Mouse (Mus musculus): ENCODE data around the gene Gm20547. TPM values are rescaled to one million over a fixed set of nuclear protein-coding genes. Genes with fewer than 3 reads are reported as not detected.

Gene Gm20547
- 0.17 TPM in 1 of 2 replicates, not detected in the other for polyA plus RNA-seq (2015; fragmentation: Nextera tagmentation; extraction: Ambion mirVana)

DNA sequence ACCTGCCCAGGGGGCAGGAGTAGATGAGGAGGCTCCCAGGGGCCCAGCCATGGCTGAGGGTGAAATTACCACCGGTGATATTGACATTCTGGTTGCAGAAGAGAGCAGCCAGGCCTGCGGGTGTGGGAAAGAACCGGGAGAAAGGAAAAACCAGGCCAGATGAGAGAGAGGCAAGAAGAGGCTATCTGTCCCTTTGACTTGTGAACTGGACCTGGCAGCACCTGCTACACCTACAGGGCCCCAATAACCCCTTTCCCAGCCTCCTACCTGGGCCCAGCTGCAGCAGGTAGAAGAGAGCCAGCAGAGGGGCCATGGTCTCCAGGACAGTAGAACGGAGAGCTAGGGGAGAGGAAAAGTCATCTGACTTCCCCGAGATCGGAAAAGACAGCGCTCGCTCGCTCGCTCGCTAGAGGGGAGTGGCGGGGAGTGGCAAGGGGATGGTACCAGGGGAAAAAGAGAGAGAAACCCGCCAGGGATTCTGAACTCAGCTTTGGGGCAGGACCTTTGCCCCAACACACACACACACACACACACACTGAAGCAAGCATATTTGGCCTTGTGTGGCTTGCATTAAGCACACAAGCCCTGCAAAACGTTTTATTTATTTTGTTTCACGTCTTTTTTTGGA lies at the start of gene Gm20547:
Gm20547 (minus strand) TSS at position 360 of the 628 bp plus-strand sequence.
- Histone ChIP-seq H3K27ac (replicated peaks) (no peak within 1 kb of the TSS), H3K4me2 (replicated peaks) (no peak within 1 kb of the TSS), H3K9me3 (no peaks in the 10 kb centered on the region), H3K36me3 (no peaks in the 10 kb centered on the region), H3K4me1 (no peaks in the 10 kb centered on the region), H3K27me3 (no peaks in the 10 kb centered on the region), H3K9ac (replicated peaks) (no peak within 1 kb of the TSS), H3K4me3 (no peak within 1 kb of the TSS)
- ATAC-seq (replicated peaks): no peak
- 10% methylated on average over 15 of the region's 15 CpGs for WGBS

DNA sequence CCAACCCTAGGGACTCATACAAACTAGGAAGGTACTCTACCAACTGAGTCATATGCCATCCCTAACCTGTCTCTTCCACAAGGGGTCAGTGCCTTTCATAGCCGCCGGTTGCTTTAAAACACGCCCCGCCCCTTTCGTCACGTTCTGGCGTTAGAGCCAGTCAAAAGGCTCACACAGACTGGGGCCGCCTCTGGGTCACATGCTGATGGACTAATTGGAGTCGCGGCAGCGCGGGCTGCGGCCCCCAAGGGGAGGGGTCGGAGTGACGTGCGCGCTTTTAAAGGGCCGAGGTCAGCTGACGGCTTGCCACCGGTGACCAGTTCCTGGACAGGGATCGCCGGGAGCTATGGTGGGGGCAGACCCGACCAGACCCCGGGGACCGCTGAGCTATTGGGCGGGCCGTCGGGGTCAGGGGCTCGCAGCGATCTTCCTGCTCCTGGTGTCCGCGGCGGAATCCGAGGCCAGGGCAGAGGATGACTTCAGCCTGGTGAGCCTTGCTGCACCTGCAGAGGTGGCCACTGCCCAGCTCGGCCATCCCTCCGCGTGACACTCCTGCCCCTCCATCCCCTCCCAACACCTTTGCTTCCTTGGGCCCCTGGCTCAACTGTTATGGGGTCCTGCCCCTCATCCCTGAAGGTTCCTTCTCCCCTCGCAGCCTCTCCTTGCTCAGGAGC lies 49.4 kb upstream of the Gm20547 start, which contains the start of gene Neu1:
Neu1 (plus strand) TSS at position 193 of the 674 bp plus-strand sequence.
- peak; percentile 97 for ATAC-seq (replicated peaks)
- 0 out of 2 replicates have a peak, but pooled peaks cover 2% of the 10 kb centered on the region for H3K36me3 ChIP-seq
- under 1% methylated on average over 38 of the region's 38 CpGs for WGBS
- H3K27me3 ChIP-seq: no peaks in the 10 kb centered on the region
- H3K9ac ChIP-seq (replicated peaks): peak within 1 kb of the TSS; percentile 85
- peak within 1 kb of the TSS; percentile 49; the same call in 1 of the 2 replicates for H3K27ac ChIP-seq (replicated peaks)
- H3K9me3 ChIP-seq: no peaks in the 10 kb centered on the region
- peak within 1 kb of the TSS; percentile 85 for H3K4me2 ChIP-seq (replicated peaks)
- H3K4me3 ChIP-seq: peak within 1 kb of the TSS; percentile 93
- peaks cover 9% of the 10 kb centered on the region for H3K4me1 ChIP-seq

DNA sequence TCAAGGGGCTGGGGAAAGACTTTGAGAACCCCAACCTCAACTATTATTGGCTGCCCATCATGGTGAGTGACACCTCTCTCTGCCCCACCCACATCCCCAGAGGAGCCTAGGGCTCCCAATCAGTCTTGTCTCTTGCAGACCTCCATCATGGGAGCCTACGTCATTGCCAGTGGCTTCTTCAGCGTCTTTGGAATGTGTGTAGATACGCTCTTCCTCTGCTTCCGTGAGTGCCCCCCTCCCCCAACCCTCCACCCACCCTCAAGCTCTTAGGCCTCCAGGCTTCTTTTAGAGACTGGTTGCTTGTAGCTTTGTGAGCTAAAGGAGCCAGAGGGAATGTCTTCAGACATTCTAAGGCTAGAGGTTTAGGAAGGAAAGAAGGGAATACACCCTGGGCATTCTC lies 47.0 kb upstream of the Gm20547 start:
- WGBS: 87% methylated on average over 4 of the region's 4 CpGs
- no peak overlapping the region for H3K9ac ChIP-seq (replicated peaks)
- H3K27ac ChIP-seq (replicated peaks): no peak overlapping the region
- H3K36me3 ChIP-seq: no peaks in the 10 kb centered on the region
- H3K4me1 ChIP-seq: peaks cover 9% of the 10 kb centered on the region
- no peaks in the 10 kb centered on the region for H3K9me3 ChIP-seq
- no peak overlapping the region for H3K4me2 ChIP-seq (replicated peaks)
- H3K27me3 ChIP-seq: no peaks in the 10 kb centered on the region
- no peak for ATAC-seq (replicated peaks)
- no peak overlapping the region for H3K4me3 ChIP-seq

DNA sequence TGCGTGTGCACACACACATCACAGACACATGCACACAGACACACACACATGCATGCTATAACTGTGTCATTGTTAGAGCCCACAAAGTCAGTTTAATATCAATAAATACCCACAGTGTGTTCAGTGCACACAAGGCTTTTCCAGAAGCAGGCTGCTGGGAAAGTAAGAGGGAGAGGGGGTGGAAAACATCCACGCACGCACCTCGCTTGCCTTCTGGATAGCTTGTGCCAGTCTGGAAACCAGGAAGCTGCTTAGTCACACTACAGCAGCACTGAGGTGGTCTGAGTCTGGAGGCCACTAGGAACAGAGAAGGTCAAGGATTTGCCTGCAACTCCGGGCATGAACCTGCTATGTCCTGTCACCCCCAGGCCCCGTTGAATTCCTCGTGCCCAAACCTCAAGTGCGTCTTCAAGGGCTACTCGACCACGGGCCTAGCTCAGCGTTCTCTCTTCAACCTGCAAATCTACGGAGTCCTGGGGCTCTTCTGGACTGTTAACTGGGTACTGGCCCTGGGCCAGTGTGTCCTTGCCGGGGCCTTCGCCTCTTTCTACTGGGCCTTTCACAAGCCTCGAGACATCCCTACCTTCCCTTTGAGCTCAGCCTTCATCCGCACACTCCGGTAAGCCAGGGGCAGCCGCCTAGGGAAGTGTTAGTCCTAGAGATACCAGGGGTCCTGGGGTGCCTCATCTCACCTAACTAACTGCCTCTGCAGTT lies 45.6 kb upstream of the Gm20547 start:
- H3K4me3 ChIP-seq: no peak overlapping the region
- no peaks in the 10 kb centered on the region for H3K9me3 ChIP-seq
- H3K27ac ChIP-seq (replicated peaks): no peak overlapping the region
- H3K36me3 ChIP-seq: no peaks in the 10 kb centered on the region
- no peak overlapping the region for H3K9ac ChIP-seq (replicated peaks)
- H3K27me3 ChIP-seq: no peaks in the 10 kb centered on the region
- H3K4me1 ChIP-seq: peaks cover 9% of the 10 kb centered on the region
- 88% methylated on average over 18 of the region's 18 CpGs for WGBS
- H3K4me2 ChIP-seq (replicated peaks): no peak overlapping the region
- ATAC-seq (replicated peaks): no peak

DNA sequence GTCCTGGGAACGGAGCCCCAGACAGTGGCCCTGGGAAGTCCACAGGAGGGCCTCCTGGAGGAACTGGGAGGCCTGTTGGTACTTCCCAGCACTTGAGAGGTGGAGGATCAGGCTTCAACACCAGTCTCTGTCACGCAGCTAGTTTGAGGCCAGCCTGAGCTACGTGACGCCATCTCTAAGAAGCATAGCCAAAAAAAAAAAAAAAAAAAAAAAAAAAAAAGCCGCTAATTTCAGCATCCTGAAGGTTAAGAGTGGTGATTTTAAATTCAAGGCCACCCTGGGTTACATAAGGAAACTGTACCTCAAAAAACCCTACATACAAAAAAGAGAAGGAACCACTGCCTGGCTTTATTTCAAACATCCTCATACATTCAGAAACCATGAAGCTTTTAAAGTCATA lies 42.4 kb upstream of the Gm20547 start:
- Histone ChIP-seq H3K9me3 (no peaks in the 10 kb centered on the region), H3K4me2 (replicated peaks) (no peak overlapping the region), H3K27me3 (no peaks in the 10 kb centered on the region), H3K9ac (replicated peaks) (no peak overlapping the region), H3K4me1 (no peaks in the 10 kb centered on the region), H3K27ac (replicated peaks) (no peak overlapping the region), H3K36me3 (no peaks in the 10 kb centered on the region), H3K4me3 (no peak overlapping the region)
- 64% methylated on average over 5 of the region's 5 CpGs for WGBS
- ATAC-seq (replicated peaks): no peak

DNA sequence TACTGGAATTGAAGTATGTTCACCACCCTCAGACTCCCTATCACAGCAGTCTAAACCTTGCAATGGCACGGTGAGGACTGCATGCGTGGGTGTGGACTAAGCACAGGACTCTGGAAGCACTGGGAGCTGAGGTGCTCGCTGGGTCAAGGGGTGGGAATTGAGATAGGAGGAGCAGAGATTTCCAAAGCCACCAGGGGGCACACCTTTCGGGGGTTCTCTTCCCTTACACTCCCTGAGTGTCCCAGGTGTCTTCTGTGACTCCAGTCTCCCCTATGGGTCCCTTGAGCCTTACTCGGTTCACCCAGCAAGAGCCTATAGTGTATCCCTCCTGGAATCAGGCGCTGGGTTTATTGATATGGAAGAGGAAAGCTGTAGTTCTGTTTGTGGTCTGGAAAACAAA lies 41.1 kb upstream of the Gm20547 start:
- no peak overlapping the region for H3K27ac ChIP-seq (replicated peaks)
- H3K36me3 ChIP-seq: no peaks in the 10 kb centered on the region
- H3K4me3 ChIP-seq: no peak overlapping the region
- H3K4me1 ChIP-seq: no peaks in the 10 kb centered on the region
- no peaks in the 10 kb centered on the region for H3K9me3 ChIP-seq
- 48% methylated on average over 6 of the region's 6 CpGs for WGBS
- H3K27me3 ChIP-seq: no peaks in the 10 kb centered on the region
- H3K4me2 ChIP-seq (replicated peaks): no peak overlapping the region
- no peak overlapping the region for H3K9ac ChIP-seq (replicated peaks)
- ATAC-seq (replicated peaks): no peak

DNA sequence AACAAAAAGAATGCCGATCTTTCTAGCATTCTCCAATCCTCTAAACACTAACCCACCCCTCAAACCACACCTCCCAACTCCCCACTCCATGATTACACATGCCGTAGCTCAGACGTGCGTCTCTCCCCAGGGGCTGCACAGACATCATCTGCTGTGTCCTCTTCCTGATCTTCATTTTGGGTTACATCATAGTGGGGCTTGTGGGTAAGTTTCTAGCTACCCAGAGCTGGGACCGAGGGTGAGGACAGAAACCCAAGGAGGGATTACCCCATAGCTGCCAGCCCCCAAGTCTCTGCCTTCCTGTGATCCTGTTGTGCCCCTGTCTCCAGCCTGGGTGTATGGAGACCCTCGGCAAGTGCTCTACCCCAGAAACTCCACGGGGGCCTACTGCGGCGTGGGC lies 35.3 kb upstream of the Gm20547 start:
- H3K4me2 ChIP-seq (replicated peaks): no peak overlapping the region
- no peak overlapping the region for H3K9ac ChIP-seq (replicated peaks)
- no peaks in the 10 kb centered on the region for H3K27me3 ChIP-seq
- H3K27ac ChIP-seq (replicated peaks): no peak overlapping the region
- no peak for ATAC-seq (replicated peaks)
- no peak overlapping the region for H3K4me3 ChIP-seq
- H3K9me3 ChIP-seq: no peaks in the 10 kb centered on the region
- WGBS: 87% methylated on average over 9 of the region's 9 CpGs
- H3K4me1 ChIP-seq: no peaks in the 10 kb centered on the region
- H3K36me3 ChIP-seq: peaks cover 18% of the 10 kb centered on the region

DNA sequence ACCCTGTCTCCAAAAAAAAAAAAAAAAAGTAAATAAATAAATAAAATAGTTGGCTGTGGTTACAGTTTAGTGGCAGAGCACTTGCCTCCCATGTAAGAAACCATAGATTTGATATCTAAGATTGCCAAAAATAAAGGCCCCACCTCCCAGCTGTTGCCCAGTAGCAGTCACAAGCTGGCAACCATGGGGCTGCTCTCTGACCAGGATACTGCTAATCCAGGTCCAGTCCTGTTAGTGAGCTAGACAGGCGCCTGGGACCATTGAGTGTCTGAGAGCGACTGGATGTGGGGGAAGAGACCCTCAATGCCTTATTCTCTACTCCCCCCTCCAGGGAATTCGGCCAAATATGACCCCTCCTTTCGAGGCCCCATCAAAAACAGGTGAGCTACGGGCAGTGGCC lies 34.5 kb upstream of the Gm20547 start:
- H3K27ac ChIP-seq (replicated peaks): no peak overlapping the region
- H3K27me3 ChIP-seq: no peaks in the 10 kb centered on the region
- H3K36me3 ChIP-seq: peaks cover 27% of the 10 kb centered on the region
- no peak for ATAC-seq (replicated peaks)
- H3K9me3 ChIP-seq: no peaks in the 10 kb centered on the region
- no peaks in the 10 kb centered on the region for H3K4me1 ChIP-seq
- no peak overlapping the region for H3K4me3 ChIP-seq
- 87% methylated on average over 5 of the region's 5 CpGs for WGBS
- no peak overlapping the region for H3K4me2 ChIP-seq (replicated peaks)
- H3K9ac ChIP-seq (replicated peaks): no peak overlapping the region

DNA sequence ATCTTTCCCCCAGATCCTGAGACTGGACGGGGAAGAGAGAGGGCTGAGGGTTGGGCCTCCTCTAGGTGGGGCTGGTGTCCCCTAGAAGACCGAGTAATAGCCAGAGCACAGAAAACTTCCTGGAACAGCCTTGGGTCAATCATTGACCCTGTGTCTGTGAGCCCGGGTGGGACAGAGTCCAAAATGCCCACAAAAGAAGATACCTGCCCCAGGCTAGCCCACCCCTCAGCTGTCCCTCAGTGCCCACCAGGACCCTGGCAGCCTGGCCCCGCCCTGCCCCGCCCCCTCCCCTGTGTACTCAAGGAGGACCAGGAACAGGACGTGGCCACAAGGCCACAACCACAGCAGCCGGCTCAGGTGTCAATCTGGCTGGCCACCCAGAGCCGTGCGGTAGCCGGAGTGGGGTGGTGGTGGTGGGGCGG lies 33.6 kb upstream of the Gm20547 start:
- Histone ChIP-seq H3K4me1 (no peaks in the 10 kb centered on the region), H3K27me3 (no peaks in the 10 kb centered on the region), H3K36me3 (peaks cover 36% of the 10 kb centered on the region), H3K4me2 (replicated peaks) (no peak overlapping the region), H3K9ac (replicated peaks) (no peak overlapping the region), H3K27ac (replicated peaks) (no peak overlapping the region), H3K4me3 (no peak overlapping the region), H3K9me3 (no peaks in the 10 kb centered on the region)
- WGBS: 30% methylated on average over 9 of the region's 11 CpGs
- ATAC-seq (replicated peaks): no peak

DNA sequence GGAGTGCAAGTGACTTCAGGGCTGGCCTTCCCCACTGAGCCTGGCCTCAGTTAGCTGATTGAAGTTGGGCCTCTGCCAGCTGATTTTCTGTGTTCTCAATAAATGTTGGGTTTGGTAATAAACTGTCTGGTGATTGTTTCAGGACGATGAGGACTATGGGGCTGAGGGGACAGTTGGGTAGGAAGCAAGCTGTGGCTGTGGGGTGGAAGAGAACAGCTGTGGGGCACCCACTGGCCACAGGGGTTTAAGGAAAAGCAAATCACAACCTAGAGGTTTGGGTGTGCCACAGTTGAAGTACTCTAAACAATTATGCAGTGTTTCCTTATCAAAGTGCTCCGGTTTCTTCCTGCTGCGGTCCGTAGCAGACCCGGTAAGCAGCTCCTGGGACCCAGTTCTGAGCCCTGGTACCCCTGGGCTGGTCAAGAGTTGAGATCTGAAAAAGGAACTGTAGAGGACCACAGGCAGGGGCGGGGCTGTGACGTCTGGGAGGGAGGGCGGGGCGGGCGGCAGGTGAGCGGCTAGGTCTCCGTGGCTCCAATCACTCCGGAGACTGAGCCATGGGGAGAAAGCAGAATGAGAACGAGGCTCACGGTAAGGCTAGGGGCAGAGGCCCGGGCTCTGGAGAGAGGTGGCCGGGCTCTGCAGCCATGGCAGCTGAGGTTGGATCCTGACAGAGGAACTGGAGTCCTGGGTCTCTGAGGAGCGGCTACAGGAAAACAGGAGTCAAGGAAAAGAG lies 32.3 kb upstream of the Gm20547 start, which contains the start of gene Slc44a4:
Slc44a4 (plus strand) TSS at position 537 of the 736 bp plus-strand sequence.
- Histone ChIP-seq H3K27me3 (no peaks in the 10 kb centered on the region), H3K27ac (replicated peaks) (no peak within 1 kb of the TSS), H3K36me3 (peaks cover 49% of the 10 kb centered on the region), H3K9ac (replicated peaks) (no peak within 1 kb of the TSS), H3K9me3 (no peaks in the 10 kb centered on the region), H3K4me1 (no peaks in the 10 kb centered on the region), H3K4me2 (replicated peaks) (no peak within 1 kb of the TSS), H3K4me3 (no peak within 1 kb of the TSS)
- ATAC-seq (replicated peaks): no peak
- WGBS: 35% methylated on average over 18 of the region's 18 CpGs

DNA sequence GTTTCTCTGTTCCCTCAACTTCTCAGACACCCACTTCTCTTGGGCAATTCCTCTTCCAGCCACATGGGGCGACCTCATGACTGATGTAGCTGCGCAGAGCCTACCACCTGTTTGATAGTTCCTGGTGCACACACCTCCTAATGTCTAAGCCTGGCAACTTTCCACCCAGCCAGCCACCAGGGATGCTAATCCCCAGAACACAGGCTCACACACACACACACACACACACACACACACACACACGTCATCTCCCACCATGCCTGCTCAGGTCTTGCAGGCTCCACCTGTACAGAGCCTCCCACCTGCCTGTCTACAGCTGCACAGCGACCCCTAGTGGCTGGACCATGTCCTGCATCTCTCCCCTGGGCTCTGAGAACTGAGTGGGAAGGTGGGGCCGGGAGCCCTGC lies 30.1 kb upstream of the Gm20547 start:
- H3K36me3 ChIP-seq: peaks cover 70% of the 10 kb centered on the region
- H3K4me3 ChIP-seq: no peak overlapping the region
- peak; percentile 53 for ATAC-seq (replicated peaks)
- H3K4me1 ChIP-seq: no peaks in the 10 kb centered on the region
- no peaks in the 10 kb centered on the region for H3K27me3 ChIP-seq
- no peak overlapping the region for H3K9ac ChIP-seq (replicated peaks)
- no peaks in the 10 kb centered on the region for H3K9me3 ChIP-seq
- H3K27ac ChIP-seq (replicated peaks): no peak overlapping the region
- H3K4me2 ChIP-seq (replicated peaks): no peak overlapping the region
- 39% methylated on average over 5 of the region's 5 CpGs for WGBS

DNA sequence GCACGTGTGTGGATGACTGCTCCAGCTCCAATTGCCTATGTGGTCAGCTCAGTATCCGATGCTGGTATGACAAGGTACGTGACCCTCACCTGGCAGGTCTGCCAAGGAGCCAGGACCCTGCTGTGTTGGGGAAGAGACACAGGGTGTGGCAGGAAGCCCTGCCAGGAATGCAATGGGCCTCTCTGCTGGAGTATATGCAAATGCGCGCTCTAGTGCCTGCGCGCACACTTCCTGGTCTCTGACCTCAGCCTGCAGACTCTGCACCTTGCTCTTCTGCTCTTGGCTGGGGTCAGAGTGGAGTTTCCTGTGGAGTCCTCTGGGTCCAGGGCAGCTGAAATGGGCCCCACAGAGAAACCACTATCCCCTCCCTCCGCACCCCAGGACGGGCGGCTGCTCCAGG lies 29.1 kb upstream of the Gm20547 start:
- Histone ChIP-seq H3K36me3 (peaks cover 80% of the 10 kb centered on the region), H3K9me3 (no peaks in the 10 kb centered on the region), H3K27ac (replicated peaks) (no peak overlapping the region), H3K4me2 (replicated peaks) (no peak overlapping the region), H3K27me3 (no peaks in the 10 kb centered on the region), H3K4me1 (no peaks in the 10 kb centered on the region), H3K9ac (replicated peaks) (no peak overlapping the region), H3K4me3 (no peak overlapping the region)
- ATAC-seq (replicated peaks): no peak
- 93% methylated on average over 10 of the region's 10 CpGs for WGBS

Measured in forebrain, embryonic 15.5 days (tissue).